Mouse (Mus musculus) lung, postnatal 0 days (tissue): ENCODE results near the gene Bloc1s1.

Source experiments
- CTCF ChIP-seq: IDR thresholded peaks from 2 replicates; pipeline ENCODE4 v1.5.1; 2016; ENCODE audit warnings: antibody characterized with exemption, mild to moderate bottlenecking
- EP300 ChIP-seq: IDR thresholded peaks from 2 replicates; pipeline ENCODE4 v1.6.1; 2016; ENCODE audit warnings: antibody characterized with exemption, mild to moderate bottlenecking, control low read depth

DNA sequence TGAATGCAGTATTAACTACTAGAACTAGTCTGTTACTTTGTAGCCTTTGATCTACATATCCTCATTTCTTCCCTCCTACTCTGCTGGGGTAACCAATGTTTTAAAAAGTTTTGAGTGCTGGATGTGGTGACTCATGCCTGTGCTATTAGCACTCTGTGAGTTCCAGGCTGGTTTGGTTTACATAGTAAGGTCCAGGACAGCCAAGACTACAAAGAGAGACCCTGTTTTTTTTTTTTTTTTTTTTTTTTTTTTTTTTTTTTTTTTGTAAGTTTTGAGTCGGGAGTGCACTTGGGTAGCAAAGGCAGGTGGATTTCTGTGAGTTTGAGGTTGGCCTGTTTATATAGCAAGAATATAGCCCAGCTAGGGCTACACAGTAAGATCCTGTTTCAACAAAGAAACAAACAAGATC lies 44.5 kb upstream of the Bloc1s1 start:
- TF ChIP-seq CTCF (no peak), EP300 (peak; percentile 23; the same call in 1 of the 2 replicates)
